Mouse (Mus musculus) spleen, adult 2 months (tissue): ENCODE results near the gene 2410004B18Rik. TPM values are rescaled to one million over a fixed set of nuclear protein-coding genes. Genes with fewer than 3 reads are reported as not detected.

Source experiments
- DNase-seq, 2 experiments: peaks; one replicate each; pipeline versions ENCODE4 v3.0.0 to v3.0.0-alpha.2; 2012 to 2021; ENCODE audit warnings: low spot score in 2 of 2, low read depth in 1 of 2
- H3K27ac ChIP-seq: fragments of 200-500 bp; 2 replicates; pipeline ENCODE4 v1.5.1; 2012; ENCODE audit warnings: low read length, inconsistent platforms; ENCODE audit not compliant: insufficient read depth
- H3K27me3 ChIP-seq: fragments of 200-500 bp; 2 replicates; pipeline ENCODE4 v1.6.1; 2012; ENCODE audit warnings: mild to moderate bottlenecking, moderate library complexity, low read length, inconsistent platforms; ENCODE audit not compliant: control insufficient read depth, insufficient read depth
- H3K36me3 ChIP-seq: fragments of 200-500 bp; 2 replicates; pipeline ENCODE4 v1.6.1; 2012; ENCODE audit warnings: mild to moderate bottlenecking, low read length, inconsistent platforms; ENCODE audit not compliant: control insufficient read depth, insufficient read depth
- H3K4me1 ChIP-seq: fragments of 200-500 bp; 2 replicates; pipeline ENCODE4 v1.6.1; 2011; ENCODE audit warnings: inconsistent platforms; ENCODE audit not compliant: control insufficient read depth, insufficient read depth, insufficient read length
- H3K4me3 ChIP-seq: fragments of 200-500 bp; 2 replicates; pipeline ENCODE4 v1.5.1; 2011; ENCODE audit warnings: mild to moderate bottlenecking, inconsistent platforms; ENCODE audit not compliant: insufficient read depth, insufficient read length; ENCODE audit errors: extremely low read depth
- CTCF ChIP-seq: fragments of 200-500 bp; IDR thresholded peaks from 2 replicates; pipeline ENCODE4 v1.5.1; 2011; ENCODE audit warnings: mild to moderate bottlenecking, inconsistent platforms; ENCODE audit not compliant: insufficient read depth, insufficient read length, insufficient replicate concordance; ENCODE audit errors: extremely low read depth
- POLR2A ChIP-seq: fragments of 200-500 bp; IDR thresholded peaks from 2 replicates; pipeline ENCODE4 v1.6.1; 2011; ENCODE audit warnings: low read depth, low read length, inconsistent platforms
- WGBS: fragments of 180-500 bp; shearing (Covaris S2); methylation state at CpG from one replicate; pipeline ENCODE4 v1.1.7; 2018; 5-methylcytosine and 5-hydroxymethylcytosine counted together
- polyA plus RNA-seq: library from polyadenylated mRNA; depleted of rRNA; stranded (reverse); fragments of >200 nt; gene quantifications from 2 replicates; pipeline ENCODE4 v1.2.3, GENCODE M21; 2012

The 2410004B18Rik gene
- polyA plus RNA-seq, 1 experiment = 9.0 TPM

DNA sequence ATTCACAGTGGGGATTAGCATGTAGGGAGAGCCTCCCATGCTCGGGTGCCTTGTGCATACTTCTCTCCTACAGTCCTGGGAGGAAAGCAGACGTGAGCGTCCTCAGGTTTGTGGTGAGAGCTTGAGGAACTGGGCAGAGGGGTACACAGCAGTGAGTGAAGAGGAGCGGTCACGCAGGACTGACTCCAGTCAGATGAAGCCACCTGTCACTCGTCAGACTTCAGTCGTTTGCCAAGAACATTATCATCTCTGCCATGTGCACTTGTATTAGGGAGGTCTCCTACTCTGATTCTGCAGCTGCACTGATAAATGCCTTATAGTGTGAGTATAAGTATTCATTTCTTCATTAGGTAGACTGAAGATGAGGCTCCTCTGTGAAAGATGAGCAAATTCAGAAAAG is 6.5 kb downstream of the 2410004B18Rik start:
- TF ChIP-seq CTCF (no peak), POLR2A (no peak)
- Histone ChIP-seq H3K27ac (no peak overlapping the region), H3K4me3 (no peak overlapping the region), H3K4me1 (peaks cover 6% of the 10 kb centered on the region), H3K27me3 (no peaks in the 10 kb centered on the region), H3K36me3 (peaks cover 19% of the 10 kb centered on the region)
- WGBS = 35% methylated on average over 7 of the region's 7 CpGs
- DNase-seq = no peak

DNA sequence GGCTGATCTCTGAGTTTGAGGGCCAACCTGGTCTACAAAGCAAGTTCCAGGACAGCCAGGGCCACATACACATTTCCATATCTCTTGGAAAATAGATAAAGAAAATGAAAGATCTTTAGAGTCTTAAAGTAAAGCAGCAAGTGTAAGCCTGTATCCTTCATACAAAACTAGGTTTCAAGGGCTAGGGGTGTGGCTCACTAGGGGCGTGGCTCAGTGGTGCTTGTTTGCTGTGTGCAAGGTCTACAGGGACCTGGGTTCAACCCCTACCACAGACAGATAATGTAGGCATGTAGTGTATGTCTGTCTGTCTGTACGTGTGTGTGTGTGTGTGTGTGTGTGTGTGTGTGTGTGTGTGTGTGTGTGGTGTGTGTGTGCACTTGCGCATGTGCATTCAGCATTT is 8.1 kb downstream of the 2410004B18Rik start:
- Histone ChIP-seq H3K4me1 (peaks cover 7% of the 10 kb centered on the region), H3K27ac (no peak overlapping the region), H3K36me3 (peaks cover 15% of the 10 kb centered on the region), H3K4me3 (no peak overlapping the region), H3K27me3 (no peaks in the 10 kb centered on the region)
- whole genome bisulfite sequencing = 84% methylated on average over 3 of the region's 3 CpGs
- TF ChIP-seq POLR2A (no peak), CTCF (no peak)
- no peak for DNase-seq

DNA sequence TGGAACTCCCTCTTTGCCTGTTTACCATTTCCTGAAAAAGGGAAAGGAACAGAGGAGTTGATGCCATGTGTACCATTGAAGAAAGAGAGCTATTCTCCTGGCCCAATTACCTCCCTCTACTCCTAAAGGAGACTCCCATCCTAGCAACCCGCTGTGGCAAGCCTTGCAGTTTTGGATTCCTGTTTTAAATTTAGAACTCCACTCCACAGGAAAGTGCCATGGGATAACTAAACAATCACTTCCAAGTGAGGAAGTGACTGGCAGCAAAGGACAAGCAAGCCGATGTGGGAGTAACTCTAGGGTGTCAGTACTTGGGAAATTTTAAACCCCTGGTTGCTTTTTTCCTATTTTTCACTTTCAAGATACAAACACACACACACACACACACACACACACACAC is 8.8 kb downstream of the 2410004B18Rik start:
- Histone ChIP-seq H3K4me3 (no peak overlapping the region), H3K27ac (no peak overlapping the region)
- TF ChIP-seq CTCF (no peak), POLR2A (no peak)

GRCm38 (mm10) chr3:145947539-145948204 is 9.9 kb downstream of the 2410004B18Rik start:
- Histone ChIP-seq H3K4me1 (peaks cover 8% of the 10 kb centered on the region; the same call in 1 of the 2 replicates), H3K27me3 (no peaks in the 10 kb centered on the region), H3K36me3 (peaks cover 14% of the 10 kb centered on the region), H3K4me3 (no peak overlapping the region), H3K27ac (no peak overlapping the region)
- WGBS = 72% methylated on average over 6 of the region's 6 CpGs
- no peak for DNase-seq
- no peak for TF ChIP-seq CTCF

More for the DNA sequence above, 8.8 kb downstream of the 2410004B18Rik start:
- Histone ChIP-seq H3K36me3 (peaks cover 15% of the 10 kb centered on the region), H3K4me1 (peaks cover 8% of the 10 kb centered on the region), H3K27me3 (no peaks in the 10 kb centered on the region)
- WGBS = 73% methylated on average over 2 of the region's 2 CpGs
- DNase-seq = no peak

DNA sequence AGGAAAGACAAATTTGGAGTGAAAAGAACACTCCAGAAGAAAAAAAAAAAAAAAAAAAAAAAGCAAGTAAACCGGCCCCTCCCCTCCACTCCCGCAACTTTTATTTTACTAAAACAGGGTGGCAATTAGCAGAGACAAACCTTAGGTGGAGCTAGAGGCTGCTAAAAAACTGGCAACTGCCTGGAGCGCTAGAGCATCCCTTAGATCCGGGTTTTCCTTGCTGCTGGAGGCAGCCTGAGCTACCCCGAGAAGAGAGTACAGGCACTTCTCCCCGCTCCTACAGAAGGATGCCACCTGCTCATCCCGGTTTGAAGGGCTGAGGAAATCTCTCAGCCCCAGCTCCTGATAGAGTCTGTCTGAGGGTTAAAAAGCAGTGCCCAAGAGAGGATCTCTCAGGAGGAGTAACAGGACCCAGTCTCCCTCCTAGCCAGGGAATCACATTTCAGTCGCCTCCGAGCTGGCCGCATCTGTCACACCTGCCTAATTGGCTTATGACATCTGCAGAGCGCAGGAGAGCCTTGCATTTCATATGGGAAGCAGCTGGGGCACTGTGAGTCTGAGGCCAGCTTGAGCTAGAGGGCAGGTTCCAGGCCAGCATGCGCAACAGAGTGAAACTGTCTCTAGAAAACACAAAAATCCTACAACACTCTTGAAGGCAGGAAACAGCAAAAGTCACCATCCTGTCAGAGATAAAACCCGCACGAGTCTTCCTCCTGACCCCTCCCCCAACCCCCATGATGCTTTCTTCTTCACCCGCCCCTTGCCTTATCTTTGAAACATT is 12.4 kb downstream of the 2410004B18Rik start:
- WGBS = 13% methylated on average over 15 of the region's 15 CpGs
- Histone ChIP-seq H3K27ac (no peak overlapping the region), H3K4me3 (0 out of 2 replicates have a peak overlapping the region, but pooled peaks have one; percentile 10)

DNA sequence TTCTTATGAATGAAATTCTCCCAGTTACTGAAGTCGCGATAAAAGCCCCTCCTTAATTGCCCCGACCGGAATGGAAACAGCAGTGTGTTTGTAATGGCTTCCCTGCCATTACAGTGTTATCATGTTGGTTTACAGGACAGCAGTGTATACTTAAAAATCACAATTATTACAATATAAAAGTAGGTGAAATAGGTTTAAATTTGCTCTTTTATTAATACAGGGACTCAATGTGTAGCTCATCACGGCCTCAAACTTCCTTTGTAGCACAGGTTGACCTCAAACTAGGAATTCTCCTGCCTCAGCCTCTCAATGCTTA is 13.0 kb downstream of the 2410004B18Rik start:
- H3K4me3 ChIP-seq = no peak overlapping the region
- WGBS = 50% methylated on average over 5 of the region's 5 CpGs

More for the DNA sequence above, 12.4 kb downstream of the 2410004B18Rik start:
- no peaks in the 10 kb centered on the region for H3K36me3 ChIP-seq
- DNase-seq = no peak
- TF ChIP-seq POLR2A = no peak
- TF ChIP-seq CTCF = peak; percentile 23; the same call in 1 of the 2 replicates
- peaks cover 8% of the 10 kb centered on the region; the same call in 1 of the 2 replicates for H3K4me1 ChIP-seq
- no peaks in the 10 kb centered on the region for H3K27me3 ChIP-seq

More for the DNA sequence above, 13.0 kb downstream of the 2410004B18Rik start:
- DNase-seq = no peak
- H3K27ac ChIP-seq = no peak overlapping the region
- no peaks in the 10 kb centered on the region for H3K36me3 ChIP-seq
- H3K4me1 ChIP-seq = peaks cover 8% of the 10 kb centered on the region; the same call in 1 of the 2 replicates
- TF ChIP-seq POLR2A (no peak), CTCF (no peak)
- H3K27me3 ChIP-seq = no peaks in the 10 kb centered on the region
